Mouse (Mus musculus) intestine, postnatal 0 days (tissue): ENCODE results near the gene Ube2v1. TPM values are rescaled to one million over a fixed set of nuclear protein-coding genes. Genes with fewer than 3 reads are reported as not detected.

Experiments used
- ATAC-seq: fragments of 200-750 bp; cut with Nextera tagmentation; 2 replicates; pipeline ENCODE4 v1.8.0; 2017; ENCODE audit warnings: mild to moderate bottlenecking, moderate TSS enrichment, moderate library complexity
- H3K27ac ChIP-seq: fragments of 300-500 bp; sonication (generic); 2 replicates; pipeline ENCODE4 v1.5.1; 2014; ENCODE audit warnings: mild to moderate bottlenecking, low read depth, low read length, moderate library complexity
- H3K27me3 ChIP-seq: fragments of 300-500 bp; sonication (generic); replicated peaks from 2 replicates; pipeline ENCODE4 v1.6.1; 2014; ENCODE audit warnings: low read length, mixed read lengths; ENCODE audit not compliant: control insufficient read depth, insufficient read depth
- H3K36me3 ChIP-seq: fragments of 300-500 bp; sonication (generic); 2 replicates; pipeline ENCODE4 v1.6.1; 2014; ENCODE audit warnings: mild to moderate bottlenecking, moderate library complexity; ENCODE audit not compliant: control insufficient read depth, insufficient read depth
- H3K4me1 ChIP-seq: fragments of 300-500 bp; sonication (generic); replicated peaks from 2 replicates; pipeline ENCODE4 v1.6.1; 2014; ENCODE audit warnings: antibody characterized with exemption, low read length, mixed read lengths; ENCODE audit not compliant: control insufficient read depth, insufficient read depth
- H3K4me2 ChIP-seq: fragments of 300-500 bp; sonication (generic); replicated peaks from 2 replicates; pipeline ENCODE4 v1.6.1; 2014; ENCODE audit warnings: low read depth, mild to moderate bottlenecking, moderate library complexity
- H3K4me3 ChIP-seq: fragments of 300-500 bp; sonication (generic); 2 replicates; pipeline ENCODE4 v1.5.1; 2014; ENCODE audit warnings: low read depth, low read length
- H3K9ac ChIP-seq: fragments of 300-500 bp; sonication (generic); 2 replicates; pipeline ENCODE4 v1.6.1; 2014; ENCODE audit warnings: mild to moderate bottlenecking, low read depth, low read length
- H3K9me3 ChIP-seq: fragments of 300-500 bp; sonication (generic); 2 replicates; pipeline ENCODE4 v1.6.1; 2016; ENCODE audit warnings: mixed run types; ENCODE audit not compliant: control insufficient read depth
- CTCF ChIP-seq: sonication (generic); IDR thresholded peaks from 2 replicates; pipeline ENCODE4 v1.5.1; 2016; ENCODE audit warnings: low read depth, mild to moderate bottlenecking, control low read depth, antibody characterized with exemption, moderate library complexity
- WGBS: fragments of 180-500 bp; shearing (Covaris S2); extraction: QIAGEN DNeasy Blood & Tissue Kit; methylation state at CpG from one replicate; pipeline ENCODE4 v1.1.7; 2014; 5-methylcytosine and 5-hydroxymethylcytosine counted together
- polyA plus RNA-seq: library from polyadenylated mRNA; unstranded; fragments of >200 nt; fragmentation: Nextera tagmentation; extraction: Ambion mirVana; gene quantifications from 2 replicates; pipeline ENCODE4 v1.2.1, GENCODE M21; 2015

The Ube2v1 gene
- polyA plus RNA-seq, 1 experiment from 2014 or later = 173 TPM

DNA sequence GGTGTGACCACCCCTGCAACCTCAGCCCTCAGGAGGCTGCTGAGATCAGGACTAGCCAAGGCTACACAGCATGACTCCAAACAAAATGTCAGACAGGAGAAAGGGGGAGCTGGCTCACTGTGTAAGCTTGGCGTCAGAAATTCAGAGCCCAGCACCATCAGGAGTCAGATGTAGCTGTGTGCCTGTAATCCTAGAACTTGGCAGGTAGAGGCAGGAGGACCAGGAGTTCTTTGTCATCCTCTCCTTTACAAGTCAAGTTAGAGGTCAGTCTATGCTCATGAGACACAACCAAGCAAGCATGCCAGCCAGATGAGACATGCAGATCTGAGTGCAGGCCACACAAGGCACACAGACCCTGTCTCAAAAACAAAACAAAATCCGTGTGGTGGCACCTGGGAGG lies 6.2 kb downstream of the Ube2v1 start:
- H3K4me1 ChIP-seq = peaks cover 21% of the 10 kb centered on the region
- H3K9ac ChIP-seq = no peak overlapping the region
- ATAC-seq = no peak
- WGBS = 58% methylated on average over 2 of the region's 2 CpGs
- TF ChIP-seq CTCF = no peak
- H3K4me3 ChIP-seq = no peak overlapping the region
- H3K36me3 ChIP-seq = peaks cover 18% of the 10 kb centered on the region
- H3K4me2 ChIP-seq = no peak overlapping the region
- H3K27me3 ChIP-seq = no peaks in the 10 kb centered on the region
- H3K9me3 ChIP-seq = no peaks in the 10 kb centered on the region
- H3K27ac ChIP-seq = no peak overlapping the region

DNA sequence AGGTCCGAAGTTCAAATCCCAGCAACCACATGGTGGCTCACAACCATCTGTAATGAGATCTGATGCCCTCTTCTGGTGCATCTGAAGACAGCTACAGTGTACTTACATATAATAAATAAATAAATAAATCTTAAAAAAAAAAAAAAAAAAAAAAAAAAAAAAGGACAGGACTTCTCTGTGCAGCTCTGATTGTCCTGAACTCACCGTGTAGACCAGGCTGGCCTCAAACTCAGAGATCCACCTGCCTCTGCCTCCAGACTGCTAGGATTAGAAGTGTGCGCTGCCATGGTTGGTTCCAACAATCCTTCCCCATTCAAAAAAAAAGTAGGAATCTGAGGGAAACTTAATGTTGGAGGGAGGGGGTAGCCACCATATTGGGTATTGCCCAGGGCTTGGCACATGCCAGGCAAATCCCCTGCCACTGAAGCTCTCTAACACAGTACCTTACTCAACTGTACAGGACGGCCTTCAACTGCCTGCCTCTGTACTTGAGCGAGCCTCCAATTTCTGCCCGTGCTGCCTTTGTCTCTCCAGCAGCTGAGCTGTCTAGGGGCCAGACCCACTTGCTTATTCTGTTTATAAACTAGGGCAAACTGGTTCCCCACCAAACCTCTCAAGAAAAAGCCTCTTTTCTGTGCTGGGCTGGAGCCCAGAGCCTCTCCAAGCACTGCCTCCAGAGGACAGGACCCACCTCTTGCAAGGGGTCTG lies 7.4 kb downstream of the Ube2v1 start:
- ATAC-seq = no peak
- 80% methylated on average over 6 of the region's 6 CpGs for WGBS
- Histone ChIP-seq H3K27me3 (no peaks in the 10 kb centered on the region), H3K36me3 (peaks cover 18% of the 10 kb centered on the region), H3K4me3 (no peak overlapping the region), H3K4me2 (no peak overlapping the region), H3K9me3 (no peaks in the 10 kb centered on the region), H3K9ac (no peak overlapping the region), H3K27ac (no peak overlapping the region), H3K4me1 (peaks cover 13% of the 10 kb centered on the region)
- no peak for TF ChIP-seq CTCF

DNA sequence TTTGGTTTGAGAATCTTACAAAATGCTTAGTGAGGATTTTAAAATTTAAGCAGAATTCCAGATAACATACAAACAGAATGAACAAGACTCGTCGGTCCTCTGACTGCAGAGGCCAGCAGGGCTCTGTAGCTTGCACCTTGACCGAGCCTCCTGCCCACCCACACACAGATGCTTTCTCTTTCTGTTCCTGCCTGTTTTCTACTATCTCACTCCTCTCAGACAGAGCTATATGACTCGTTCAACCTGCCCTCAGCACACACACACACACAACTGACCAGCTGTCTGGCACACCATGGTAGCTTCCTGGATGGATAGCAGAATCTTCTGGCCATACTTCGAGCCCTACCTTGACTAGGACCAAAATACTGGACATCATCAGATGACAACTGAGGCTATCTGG lies 8.9 kb downstream of the Ube2v1 start:
- Histone ChIP-seq H3K9me3 (no peaks in the 10 kb centered on the region), H3K27ac (peak overlapping the region; percentile 46; the same call in 1 of the 2 replicates), H3K4me1 (peaks cover 7% of the 10 kb centered on the region; the same call in 1 of the 2 replicates), H3K9ac (no peak overlapping the region), H3K4me3 (no peak overlapping the region), H3K27me3 (no peaks in the 10 kb centered on the region), H3K36me3 (peaks cover 12% of the 10 kb centered on the region), H3K4me2 (no peak overlapping the region)
- 43% methylated on average over 5 of the region's 5 CpGs for WGBS
- TF ChIP-seq CTCF = no peak
- ATAC-seq = peak; percentile 70

DNA sequence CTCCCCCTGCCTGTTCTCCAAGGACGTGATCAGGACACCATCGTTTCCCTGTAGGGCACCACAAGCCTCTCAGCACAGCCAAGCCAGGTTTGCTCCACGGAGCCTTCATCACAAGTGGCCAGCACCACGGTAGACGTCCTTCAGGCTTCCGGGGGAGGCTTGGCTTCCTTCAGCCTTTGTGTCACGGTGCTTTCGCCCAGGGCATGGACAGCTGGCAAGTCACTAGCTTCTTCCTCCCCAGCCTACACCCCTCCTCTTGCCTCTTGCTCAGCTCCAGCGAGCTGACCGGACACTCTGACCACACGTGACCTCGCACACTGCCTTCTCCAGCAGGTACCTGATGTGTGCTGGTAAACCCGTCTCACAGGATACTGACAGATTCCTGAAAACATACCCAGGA lies 9.5 kb downstream of the Ube2v1 start:
- ATAC-seq = no peak; the same call in 1 of the 2 replicates
- H3K9ac ChIP-seq = no peak overlapping the region
- no peaks in the 10 kb centered on the region for H3K9me3 ChIP-seq
- 72% methylated on average over 13 of the region's 13 CpGs for WGBS
- H3K27me3 ChIP-seq = no peaks in the 10 kb centered on the region
- H3K4me2 ChIP-seq = no peak overlapping the region
- H3K4me3 ChIP-seq = no peak overlapping the region
- peak overlapping the region; percentile 35; the same call in 1 of the 2 replicates for H3K27ac ChIP-seq
- H3K36me3 ChIP-seq = peaks cover 8% of the 10 kb centered on the region
- peaks cover 7% of the 10 kb centered on the region; the same call in 1 of the 2 replicates for H3K4me1 ChIP-seq
- no peak for TF ChIP-seq CTCF

DNA sequence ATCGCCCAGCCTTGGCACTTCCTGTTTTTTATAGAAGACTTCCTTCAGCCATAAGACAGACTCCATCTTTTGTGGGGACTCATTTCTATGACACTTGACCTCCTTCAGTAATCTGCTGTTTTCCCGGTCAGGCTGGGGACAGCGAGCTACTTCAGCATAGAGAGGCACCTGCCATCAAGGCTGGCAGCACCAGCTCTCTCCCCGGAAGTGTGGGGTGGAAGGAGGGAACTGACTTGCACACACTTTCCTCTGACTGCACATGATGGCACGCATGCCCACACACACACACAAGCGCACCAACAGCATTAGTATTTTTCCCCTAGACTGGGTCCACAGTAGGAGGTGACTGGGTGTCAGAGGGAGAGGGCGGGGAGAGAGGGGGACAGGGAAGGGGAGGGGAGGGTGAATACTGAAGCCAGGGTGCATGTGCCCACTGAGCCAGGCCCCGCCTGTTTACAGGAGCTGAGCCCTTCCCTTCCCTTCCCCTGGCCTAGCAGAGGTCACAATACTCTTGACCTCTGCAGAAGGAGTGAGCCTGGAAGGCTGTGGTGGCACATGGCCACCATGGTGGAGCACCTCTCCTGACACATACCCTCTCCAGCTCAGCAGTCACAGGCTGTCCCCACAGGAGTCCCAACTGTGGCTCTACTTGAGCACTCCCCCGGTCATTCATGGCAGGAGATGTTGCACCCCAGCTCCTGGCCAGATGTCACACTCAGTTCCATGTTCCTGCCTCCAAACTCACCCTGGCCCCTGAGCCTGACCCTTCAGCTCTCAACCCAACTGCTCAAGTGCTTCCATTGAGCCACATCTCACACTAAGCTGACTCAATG lies 10.4 kb downstream of the Ube2v1 start:
- Histone ChIP-seq H3K4me1 (peaks cover 7% of the 10 kb centered on the region; the same call in 1 of the 2 replicates), H3K36me3 (peaks cover 11% of the 10 kb centered on the region), H3K4me3 (no peak overlapping the region), H3K4me2 (no peak overlapping the region), H3K9ac (no peak overlapping the region), H3K27me3 (no peaks in the 10 kb centered on the region), H3K9me3 (no peaks in the 10 kb centered on the region), H3K27ac (no peak overlapping the region; the same call in 1 of the 2 replicates)
- no peak for TF ChIP-seq CTCF
- ATAC-seq = no peak
- 71% methylated on average over 8 of the region's 9 CpGs for WGBS

DNA sequence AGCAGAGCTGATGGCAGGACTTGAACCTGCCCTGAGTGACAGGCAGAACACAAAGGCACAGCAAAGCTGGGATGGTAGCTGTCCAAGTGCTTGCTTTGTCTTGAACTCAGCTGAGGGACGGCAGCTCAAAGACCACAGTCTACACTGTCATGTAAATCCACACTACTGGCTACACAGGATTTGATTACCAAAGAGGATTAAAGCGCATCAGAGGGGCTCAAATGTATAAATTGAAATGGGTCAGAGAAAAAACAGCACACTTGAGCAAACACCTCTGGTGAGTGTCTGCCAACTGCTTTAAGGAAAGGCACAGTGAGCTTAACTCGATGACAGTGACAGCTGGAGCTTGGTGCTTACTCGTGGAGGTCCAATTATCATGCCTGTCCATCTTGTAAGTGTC lies 14.4 kb downstream of the Ube2v1 start:
- Histone ChIP-seq H3K27me3 (no peaks in the 10 kb centered on the region), H3K9me3 (no peaks in the 10 kb centered on the region), H3K4me1 (peaks cover 3% of the 10 kb centered on the region; the same call in 1 of the 2 replicates), H3K27ac (no peak overlapping the region), H3K4me2 (no peak overlapping the region), H3K4me3 (no peak overlapping the region), H3K9ac (no peak overlapping the region), H3K36me3 (peaks cover 36% of the 10 kb centered on the region)
- ATAC-seq = no peak
- no peak for TF ChIP-seq CTCF
- 81% methylated on average over 4 of the region's 4 CpGs for WGBS
